Mouse (Mus musculus): ENCODE data around the gene Wdr48. TPM values are rescaled to one million over a fixed set of nuclear protein-coding genes. Genes with fewer than 3 reads are reported as not detected.

The Wdr48 gene
- polyA plus RNA-seq, 1 experiment: 67.7 TPM

GRCm38 (mm10) chr9:119941407-119941806 lies 46.7 kb downstream of the Wdr48 start:
- Histone ChIP-seq H3K27ac (ENCODE audit: insufficient read depth, low read length) (no peak overlapping the region), H3K4me1 (ENCODE audit: control insufficient read depth, insufficient read depth, low read length) (no peaks in the 10 kb centered on the region), H3K4me3 (ENCODE audit: insufficient read depth, low read length) (no peak overlapping the region)
- TF ChIP-seq CTCF (IDR thresholded peaks at IDR 0.05; ENCODE audit: borderline replicate concordance, insufficient read depth, low read length) (no peak), POLR2A (IDR thresholded peaks at IDR 0.05; ENCODE audit: low read depth, low read length) (no peak)

- Histone ChIP-seq H3K4me3 (ENCODE audit: insufficient read depth, low read length) (no peak overlapping the region), H3K27ac (ENCODE audit: insufficient read depth, low read length) (no peak overlapping the region), H3K4me1 (ENCODE audit: control insufficient read depth, insufficient read depth, low read length) (no peaks in the 10 kb centered on the region)
- TF ChIP-seq POLR2A (IDR thresholded peaks at IDR 0.05; ENCODE audit: low read depth, low read length): no peak
- no peak for TF ChIP-seq CTCF (IDR thresholded peaks at IDR 0.05; ENCODE audit: borderline replicate concordance, insufficient read depth, low read length)
Measured at GRCm38 (mm10) chr9:119941861-119942260, 47.2 kb downstream of the Wdr48 start.

GRCm38 (mm10) chr9:119943326-119943725 lies 48.6 kb downstream of the Wdr48 start:
- TF ChIP-seq POLR2A (IDR thresholded peaks at IDR 0.05; ENCODE audit: low read depth, low read length): no peak
- TF ChIP-seq CTCF (IDR thresholded peaks at IDR 0.05; ENCODE audit: borderline replicate concordance, insufficient read depth, low read length): no peak
- no peak overlapping the region for H3K27ac ChIP-seq (ENCODE audit: insufficient read depth, low read length)
- no peaks in the 10 kb centered on the region for H3K4me1 ChIP-seq (ENCODE audit: control insufficient read depth, insufficient read depth, low read length)
- no peak overlapping the region for H3K4me3 ChIP-seq (ENCODE audit: insufficient read depth, low read length)

GRCm38 (mm10) chr9:119945173-119945900 lies 50.7 kb downstream of the Wdr48 start:
- H3K4me3 ChIP-seq (ENCODE audit: insufficient read depth, low read length): no peak overlapping the region
- no peak; the same call in 1 of the 2 replicates for TF ChIP-seq CTCF (IDR thresholded peaks at IDR 0.05; ENCODE audit: borderline replicate concordance, insufficient read depth, low read length)
- TF ChIP-seq POLR2A (IDR thresholded peaks at IDR 0.05; ENCODE audit: low read depth, low read length): no peak

GRCm38 (mm10) chr9:119948804-119949203 lies 54.1 kb downstream of the Wdr48 start:
- Histone ChIP-seq H3K4me3 (ENCODE audit: insufficient read depth, low read length) (no peak overlapping the region), H3K27ac (ENCODE audit: insufficient read depth, low read length) (no peak overlapping the region), H3K4me1 (ENCODE audit: control insufficient read depth, insufficient read depth, low read length) (no peaks in the 10 kb centered on the region)
- TF ChIP-seq POLR2A (IDR thresholded peaks at IDR 0.05; ENCODE audit: low read depth, low read length) (no peak), CTCF (IDR thresholded peaks at IDR 0.05; ENCODE audit: borderline replicate concordance, insufficient read depth, low read length) (no peak)

More at GRCm38 (mm10) chr9:119945173-119945900, 50.7 kb downstream of the Wdr48 start:
- no peaks in the 10 kb centered on the region for H3K4me1 ChIP-seq (ENCODE audit: control insufficient read depth, insufficient read depth, low read length)
- no peak overlapping the region for H3K27ac ChIP-seq (ENCODE audit: insufficient read depth, low read length)

- TF ChIP-seq CTCF (IDR thresholded peaks at IDR 0.05; ENCODE audit: borderline replicate concordance, insufficient read depth, low read length): no peak
- Histone ChIP-seq H3K4me1 (ENCODE audit: control insufficient read depth, insufficient read depth, low read length) (no peaks in the 10 kb centered on the region), H3K4me3 (ENCODE audit: insufficient read depth, low read length) (no peak overlapping the region), H3K27ac (ENCODE audit: insufficient read depth, low read length) (no peak overlapping the region)
Measured at GRCm38 (mm10) chr9:119950434-119950833, 55.8 kb downstream of the Wdr48 start.

GRCm38 (mm10) chr9:119951388-119951787 lies 56.7 kb downstream of the Wdr48 start:
- TF ChIP-seq POLR2A (IDR thresholded peaks at IDR 0.05; ENCODE audit: low read depth, low read length) (no peak), CTCF (IDR thresholded peaks at IDR 0.05; ENCODE audit: borderline replicate concordance, insufficient read depth, low read length) (no peak)
- no peaks in the 10 kb centered on the region for H3K4me1 ChIP-seq (ENCODE audit: control insufficient read depth, insufficient read depth, low read length)
- H3K27ac ChIP-seq (ENCODE audit: insufficient read depth, low read length): no peak overlapping the region
- no peak overlapping the region for H3K4me3 ChIP-seq (ENCODE audit: insufficient read depth, low read length)

- Histone ChIP-seq H3K4me1 (ENCODE audit: control insufficient read depth, insufficient read depth, low read length) (no peaks in the 10 kb centered on the region), H3K27ac (ENCODE audit: insufficient read depth, low read length) (no peak overlapping the region), H3K4me3 (ENCODE audit: insufficient read depth, low read length) (no peak overlapping the region)
- TF ChIP-seq CTCF (IDR thresholded peaks at IDR 0.05; ENCODE audit: borderline replicate concordance, insufficient read depth, low read length) (no peak), POLR2A (IDR thresholded peaks at IDR 0.05; ENCODE audit: low read depth, low read length) (no peak)
Measured at GRCm38 (mm10) chr9:119958835-119959234, 64.2 kb downstream of the Wdr48 start.

- Histone ChIP-seq H3K4me1 (ENCODE audit: control insufficient read depth, insufficient read depth, low read length) (no peaks in the 10 kb centered on the region), H3K27ac (ENCODE audit: insufficient read depth, low read length) (no peak overlapping the region), H3K4me3 (ENCODE audit: insufficient read depth, low read length) (no peak overlapping the region)
- TF ChIP-seq CTCF (IDR thresholded peaks at IDR 0.05; ENCODE audit: borderline replicate concordance, insufficient read depth, low read length) (no peak), POLR2A (IDR thresholded peaks at IDR 0.05; ENCODE audit: low read depth, low read length) (no peak)
Measured at GRCm38 (mm10) chr9:119962216-119962615, 67.5 kb downstream of the Wdr48 start.

GRCm38 (mm10) chr9:119962987-119963667 lies 68.4 kb downstream of the Wdr48 start:
- Histone ChIP-seq H3K4me3 (ENCODE audit: insufficient read depth, low read length) (no peak overlapping the region), H3K27ac (ENCODE audit: insufficient read depth, low read length) (no peak overlapping the region), H3K4me1 (ENCODE audit: control insufficient read depth, insufficient read depth, low read length) (no peaks in the 10 kb centered on the region)
- peak; percentile 92 for TF ChIP-seq CTCF (IDR thresholded peaks at IDR 0.05; ENCODE audit: borderline replicate concordance, insufficient read depth, low read length)
- no peak for TF ChIP-seq POLR2A (IDR thresholded peaks at IDR 0.05; ENCODE audit: low read depth, low read length)
